8 mouse cellular contexts compared by ENCODE assay signal in genomic region chr16:41258145-41259035, GRCm38 (mm10).
A peak's percentile ranks its signal among the peaks of the same experiment; 100 is the strongest.
DNase-seq lines count a peak whose midpoint lies in the region; ATAC-seq and TF ChIP-seq lines count a peak whose summit lies in the region.

No protein-coding gene starts in this region.

- no peak overlapping the region for H3K4me3 ChIP-seq in forebrain, embryonic 13.5 days
- no peak overlapping the region for H3K4me3 ChIP-seq in midbrain, postnatal 0 days (ENCODE audit: low read depth, low read length)

- H3K9me3 ChIP-seq in forebrain, embryonic 13.5 days (replicated peaks) = no peaks in the 10 kb centered on the region
- no peaks in the 10 kb centered on the region for H3K9me3 ChIP-seq in midbrain, postnatal 0 days (ENCODE audit: low read length)

- no peaks in the 10 kb centered on the region for H3K36me3 ChIP-seq in forebrain, embryonic 13.5 days (ENCODE audit: poor library complexity, severe bottlenecking)
- no peaks in the 10 kb centered on the region for H3K36me3 ChIP-seq in midbrain, postnatal 0 days (ENCODE audit: insufficient read depth, low read length)

- H3K27me3 ChIP-seq in forebrain, embryonic 13.5 days = no peaks in the 10 kb centered on the region
- H3K27me3 ChIP-seq in midbrain, postnatal 0 days (ENCODE audit: insufficient read depth, low read length) = no peaks in the 10 kb centered on the region

- H3K4me2 ChIP-seq in forebrain, embryonic 13.5 days = no peak overlapping the region
- peak overlapping the region; percentile 9; the same call in 1 of the 2 replicates for H3K4me2 ChIP-seq in midbrain, postnatal 0 days (ENCODE audit: low read depth, low read length, poor library complexity, severe bottlenecking)

- H3K9ac ChIP-seq in forebrain, embryonic 13.5 days = no peak overlapping the region
- no peak overlapping the region for H3K9ac ChIP-seq in midbrain, postnatal 0 days (replicated peaks; ENCODE audit: low read length, poor library complexity, severe bottlenecking)

- peak; percentile 97 for TF ChIP-seq CTCF in midbrain, postnatal 0 days (IDR thresholded peaks at IDR 0.05)

- 51% methylated on average over 12 of the region's 12 CpGs for WGBS in forebrain, embryonic 13.5 days
- 38% methylated on average over 12 of the region's 12 CpGs for WGBS in midbrain, postnatal 0 days

- peak; percentile 86 for ATAC-seq in forebrain, embryonic 13.5 days
- ATAC-seq in midbrain, postnatal 0 days (ENCODE audit: low FRiP score) = peak; percentile 78
- ATAC-seq in granulocyte monocyte progenitor cell, adult 5-6 weeks (replicated peaks; ENCODE audit: poor library complexity, severe bottlenecking) = no peak; the same call in 1 of the 2 replicates

- intact Hi-C loops in left cerebral cortex, postnatal 10 days (cut with DNase I) = no loop called here

- no peaks in the 10 kb centered on the region for H3K4me1 ChIP-seq in forebrain, embryonic 13.5 days
- H3K4me1 ChIP-seq in midbrain, postnatal 0 days (ENCODE audit: insufficient read depth, low read length) = no peaks in the 10 kb centered on the region

- H3K27ac ChIP-seq in forebrain, embryonic 13.5 days = no peak overlapping the region
- H3K27ac ChIP-seq in midbrain, postnatal 0 days (ENCODE audit: low read depth, low read length) = peak overlapping the region; percentile 44; the same call in 1 of the 2 replicates

- DNase-seq in ovary, postnatal 10 days (ENCODE audit: low spot score) = peak; percentile 19
- no peak for DNase-seq in ovary, adult 18-20 months (ENCODE audit: low spot score)
- DNase-seq in c-Kit-positive CD71-positive TER-119-positive erythroid progenitor cells, embryonic 14.5 days (ENCODE audit: low spot score) = peak; percentile 11
- DNase-seq in hindlimb bud, embryonic 11.5 days (ENCODE audit: extremely low spot score, low read depth, low spot score) = peak; percentile 64
- DNase-seq in left cerebral cortex, postnatal 10 days (ENCODE audit: extremely low spot score in 1 of 2, low spot score in 2 of 2) = peak; percentile 60 to 79
- DNase-seq in midbrain, postnatal 0 days (ENCODE audit: low spot score) = peak; percentile 87
